Mouse (Mus musculus): ENCODE measurements at regions not wholly inside any gene's neighbourhood (a gene's known extent, or its start where the extent isn't known, plus 50 kb on each side); places are given as distances from the start of the nearest gene placed in this dataset.
A peak's percentile ranks its signal among the peaks of the same experiment; 100 is the strongest.

GRCm38 (mm10) chr7:74924156-74924555 lies 369.6 kb upstream of the Slco3a1 start:
- TF ChIP-seq MAFK (IDR thresholded peaks at IDR 0.05; ENCODE audit: insufficient read depth, low read depth, low read length): no peak
- 0 out of 2 replicates have a peak, but pooled peaks have one; percentile 19 for TF ChIP-seq ZNF384 (IDR thresholded peaks at IDR 0.05; ENCODE audit: low read depth, low read length)
